Mouse (Mus musculus) heart, embryonic 15.5 days (tissue): Measurements from ENCODE around the gene Wwox. TPM values are rescaled to one million over a fixed set of nuclear protein-coding genes. Genes with fewer than 3 reads are reported as not detected.

Source experiments
- ATAC-seq: fragments of 200-750 bp; cut with Nextera tagmentation; replicated peaks from 2 replicates; pipeline ENCODE4 v1.8.0; 2017; ENCODE audit warnings: low read depth, moderate TSS enrichment; ENCODE audit not compliant: insufficient number of reproducible peaks, insufficient read depth, low FRiP score
- H3K27ac ChIP-seq: fragments of 300-500 bp; sonication (generic); 2 replicates; pipeline ENCODE4 v1.5.1; 2015; ENCODE audit warnings: mild to moderate bottlenecking, inconsistent platforms
- H3K27me3 ChIP-seq: fragments of 300-500 bp; sonication (generic); 2 replicates; pipeline ENCODE4 v1.6.1; 2015; ENCODE audit warnings: inconsistent platforms
- H3K36me3 ChIP-seq: fragments of 300-500 bp; sonication (generic); 2 replicates; pipeline ENCODE4 v1.6.1; 2015; ENCODE audit warnings: mild to moderate bottlenecking, inconsistent platforms
- H3K4me1 ChIP-seq: fragments of 300-500 bp; sonication (generic); replicated peaks from 2 replicates; pipeline ENCODE4 v1.6.1; 2015; ENCODE audit warnings: inconsistent platforms
- H3K4me2 ChIP-seq: fragments of 300-500 bp; sonication (generic); 2 replicates; pipeline ENCODE4 v1.6.1; 2015; ENCODE audit warnings: inconsistent platforms, mild to moderate bottlenecking, moderate library complexity
- H3K4me3 ChIP-seq: fragments of 300-500 bp; sonication (generic); 2 replicates; pipeline ENCODE4 v1.5.1; 2015; ENCODE audit warnings: mild to moderate bottlenecking, inconsistent platforms
- H3K9ac ChIP-seq: fragments of 300-500 bp; sonication (generic); 2 replicates; pipeline ENCODE4 v1.6.1; 2015; ENCODE audit warnings: mild to moderate bottlenecking, inconsistent platforms
- H3K9me3 ChIP-seq: fragments of 300-500 bp; sonication (generic); replicated peaks from 2 replicates; pipeline ENCODE4 v1.6.1; 2016; ENCODE audit warnings: inconsistent platforms
- WGBS: fragments of 180-500 bp; shearing (Covaris S2); methylation state at CpG from one replicate; pipeline ENCODE4 v1.1.7; 2015; ENCODE audit warnings: mixed read lengths; 5-methylcytosine and 5-hydroxymethylcytosine counted together
- polyA plus RNA-seq: library from polyadenylated mRNA; unstranded; fragments of >200 nt; fragmentation: Nextera tagmentation; extraction: Ambion mirVana; gene quantifications from 2 replicates; pipeline ENCODE4 v1.2.1, GENCODE M21; 2015

Gene Wwox
- 10.9 and 12.0 TPM in 2 replicates for polyA plus RNA-seq

DNA sequence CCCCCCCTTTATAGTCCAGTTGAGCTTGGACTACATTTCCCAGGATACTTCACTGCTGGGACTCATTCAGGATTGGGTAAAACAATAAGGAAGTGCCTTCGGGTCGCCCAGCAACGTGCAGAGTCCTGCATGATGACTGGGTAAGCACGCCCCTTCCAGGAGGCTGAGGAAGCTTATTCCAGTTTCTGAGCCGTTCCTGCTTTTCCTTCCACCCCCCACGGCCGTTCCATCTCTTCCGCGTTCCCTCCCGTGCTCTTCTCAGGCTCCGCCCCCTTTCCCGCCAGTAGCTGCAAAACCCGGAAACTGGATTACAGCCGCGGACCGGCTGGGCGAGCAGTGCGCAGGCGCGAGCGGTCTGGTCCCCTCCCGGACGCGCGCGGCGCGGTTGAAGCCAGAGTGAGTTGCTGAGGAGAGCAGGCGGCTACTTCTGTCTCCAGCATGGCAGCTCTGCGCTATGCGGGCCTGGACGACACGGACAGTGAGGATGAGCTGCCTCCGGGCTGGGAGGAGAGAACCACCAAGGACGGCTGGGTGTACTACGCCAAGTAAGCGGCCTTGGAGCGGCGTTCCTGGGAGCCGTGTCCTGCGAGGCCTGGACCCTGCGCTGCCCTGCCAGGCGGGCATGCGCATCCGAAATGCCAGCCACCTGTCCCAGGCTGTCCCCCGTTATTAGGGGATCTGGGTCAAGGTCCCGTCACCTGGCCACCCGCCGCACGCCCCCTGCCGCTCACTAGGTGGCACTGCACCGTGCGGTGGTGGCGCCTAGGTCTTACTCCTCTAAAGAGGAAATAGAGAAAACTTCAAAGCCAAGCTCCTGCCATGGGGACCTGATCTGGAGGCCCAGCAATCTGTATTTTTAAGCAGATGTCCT, at the start of gene Wwox:
Wwox (plus strand) TSS at position 322 of the 871 bp plus-strand sequence.
- H3K27me3 ChIP-seq: no peaks in the 10 kb centered on the region
- peak within 1 kb of the TSS; percentile 85 for H3K27ac ChIP-seq
- H3K4me3 ChIP-seq: peak within 1 kb of the TSS; percentile 86
- peaks cover 13% of the 10 kb centered on the region for H3K4me1 ChIP-seq
- H3K9me3 ChIP-seq: no peaks in the 10 kb centered on the region
- WGBS: under 1% methylated on average over 54 of the region's 54 CpGs
- no peaks in the 10 kb centered on the region for H3K36me3 ChIP-seq
- peak within 1 kb of the TSS; percentile 76 for H3K9ac ChIP-seq
- H3K4me2 ChIP-seq: peak within 1 kb of the TSS; percentile 97
- peak; percentile 97 for ATAC-seq

- WGBS: 73% methylated on average over 12 of the region's 13 CpGs
- H3K27me3 ChIP-seq: no peaks in the 10 kb centered on the region
- no peak overlapping the region for H3K4me2 ChIP-seq
- no peak overlapping the region for H3K4me3 ChIP-seq
- no peaks in the 10 kb centered on the region for H3K4me1 ChIP-seq
- H3K27ac ChIP-seq: no peak overlapping the region
- ATAC-seq: no peak
- no peak overlapping the region for H3K9ac ChIP-seq
- H3K36me3 ChIP-seq: no peaks in the 10 kb centered on the region
- no peaks in the 10 kb centered on the region for H3K9me3 ChIP-seq
Measured at GRCm38 (mm10) chr8:114390465-114391254, 48.8 kb upstream of the Wwox start.

- no peaks in the 10 kb centered on the region for H3K4me1 ChIP-seq
- H3K27ac ChIP-seq: no peak overlapping the region
- no peaks in the 10 kb centered on the region for H3K27me3 ChIP-seq
- 72% methylated on average over 5 of the region's 5 CpGs for WGBS
- H3K36me3 ChIP-seq: no peaks in the 10 kb centered on the region
- H3K4me3 ChIP-seq: no peak overlapping the region
- H3K9me3 ChIP-seq: no peaks in the 10 kb centered on the region
- no peak for ATAC-seq
- no peak overlapping the region for H3K4me2 ChIP-seq
- no peak overlapping the region for H3K9ac ChIP-seq
Measured at GRCm38 (mm10) chr8:114398326-114398725, 41.1 kb upstream of the Wwox start.

DNA sequence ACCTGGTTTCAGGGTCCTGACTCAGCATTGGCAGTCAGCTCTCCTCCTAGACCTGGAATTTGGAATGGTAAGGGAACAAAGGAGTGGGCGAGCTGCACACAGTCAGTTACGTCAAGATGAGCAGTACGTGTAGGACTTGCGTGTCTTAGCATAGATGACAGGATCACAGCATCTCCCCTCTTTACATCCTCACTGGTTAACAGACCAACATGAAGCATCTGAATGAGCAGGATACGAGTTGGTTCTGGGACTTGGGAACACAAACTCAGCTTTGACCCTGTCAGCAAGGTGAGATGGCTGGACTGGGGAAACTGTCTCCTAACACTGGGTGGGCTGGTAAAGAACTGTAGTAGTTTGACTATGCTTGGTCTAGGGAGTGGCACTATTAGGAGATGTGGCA, 40.2 kb upstream of the Wwox start:
- WGBS: 90% methylated on average over 5 of the region's 5 CpGs
- no peak for ATAC-seq
- no peaks in the 10 kb centered on the region for H3K27me3 ChIP-seq
- H3K27ac ChIP-seq: no peak overlapping the region
- no peaks in the 10 kb centered on the region for H3K4me1 ChIP-seq
- no peaks in the 10 kb centered on the region for H3K9me3 ChIP-seq
- H3K36me3 ChIP-seq: no peaks in the 10 kb centered on the region
- no peak overlapping the region for H3K9ac ChIP-seq
- no peak overlapping the region for H3K4me2 ChIP-seq
- no peak overlapping the region for H3K4me3 ChIP-seq

- Histone ChIP-seq H3K36me3 (no peaks in the 10 kb centered on the region), H3K4me2 (no peak overlapping the region), H3K9ac (no peak overlapping the region), H3K9me3 (no peaks in the 10 kb centered on the region), H3K4me3 (no peak overlapping the region), H3K27ac (no peak overlapping the region), H3K4me1 (no peaks in the 10 kb centered on the region), H3K27me3 (no peaks in the 10 kb centered on the region)
- no peak for ATAC-seq
- 70% methylated on average over 7 of the region's 7 CpGs for WGBS
Measured at GRCm38 (mm10) chr8:114401679-114402078, 37.8 kb upstream of the Wwox start.

GRCm38 (mm10) chr8:114411421-114411820, 28.0 kb upstream of the Wwox start:
- Histone ChIP-seq H3K27me3 (no peaks in the 10 kb centered on the region), H3K4me3 (no peak overlapping the region), H3K9me3 (no peaks in the 10 kb centered on the region), H3K36me3 (no peaks in the 10 kb centered on the region), H3K4me1 (no peaks in the 10 kb centered on the region), H3K9ac (no peak overlapping the region), H3K4me2 (no peak overlapping the region), H3K27ac (no peak overlapping the region)
- ATAC-seq: no peak
- WGBS: 68% methylated on average over 3 of the region's 3 CpGs

DNA sequence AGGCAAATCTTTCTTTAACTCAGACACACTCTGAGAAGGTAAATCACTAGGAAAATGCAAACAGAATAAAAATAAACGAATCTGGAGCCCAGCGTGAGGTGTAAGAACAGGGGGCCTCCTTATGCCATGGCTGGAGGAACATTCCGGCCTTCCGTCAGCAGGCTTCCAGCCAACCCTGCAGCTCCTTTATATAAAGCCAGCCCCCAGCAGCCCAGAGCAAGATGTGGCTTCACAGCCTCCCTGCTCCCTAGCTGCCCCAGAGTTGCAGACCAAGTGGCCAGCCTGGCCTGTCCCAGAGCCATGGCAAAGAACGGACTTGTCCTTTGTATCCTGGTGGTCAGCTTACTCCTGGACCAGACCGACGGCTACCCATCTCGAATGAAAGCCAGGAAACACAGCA, 21.7 kb upstream of the Wwox start, which contains the start of gene Clec3a:
Clec3a (plus strand) TSS at position 301 of the 400 bp plus-strand sequence.
- H3K4me3 ChIP-seq: no peak within 1 kb of the TSS
- H3K4me2 ChIP-seq: no peak within 1 kb of the TSS
- no peaks in the 10 kb centered on the region for H3K36me3 ChIP-seq
- no peaks in the 10 kb centered on the region for H3K9me3 ChIP-seq
- 70% methylated on average over 8 of the region's 8 CpGs for WGBS
- H3K27me3 ChIP-seq: no peaks in the 10 kb centered on the region
- H3K9ac ChIP-seq: no peak within 1 kb of the TSS
- H3K27ac ChIP-seq: no peak within 1 kb of the TSS
- ATAC-seq: no peak
- no peaks in the 10 kb centered on the region for H3K4me1 ChIP-seq

DNA sequence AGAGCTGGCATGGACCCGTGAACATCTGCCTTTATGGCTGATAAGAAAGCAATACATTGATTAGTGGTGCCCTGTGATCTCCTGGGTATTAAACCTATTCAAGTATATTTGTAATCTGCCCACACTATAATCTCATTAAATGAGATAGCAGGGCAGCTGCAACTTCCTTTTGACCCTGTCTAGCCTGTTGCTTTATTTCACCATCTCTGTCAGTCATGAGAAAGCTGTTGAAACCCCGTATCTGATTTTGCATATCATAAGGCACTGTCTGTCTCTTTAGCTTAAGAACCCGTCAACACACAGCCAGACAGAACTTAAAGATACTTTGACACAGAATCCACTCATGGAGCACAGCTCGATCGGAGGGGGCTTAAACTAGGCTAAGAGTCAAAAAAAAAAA, 21.0 kb upstream of the Wwox start:
- Histone ChIP-seq H3K27ac (no peak overlapping the region), H3K4me3 (no peak overlapping the region), H3K4me1 (no peaks in the 10 kb centered on the region), H3K9ac (no peak overlapping the region), H3K9me3 (no peaks in the 10 kb centered on the region), H3K27me3 (no peaks in the 10 kb centered on the region), H3K36me3 (no peaks in the 10 kb centered on the region), H3K4me2 (no peak overlapping the region)
- ATAC-seq: no peak
- 66% methylated on average over 5 of the region's 5 CpGs for WGBS

- H3K9me3 ChIP-seq: no peaks in the 10 kb centered on the region
- H3K36me3 ChIP-seq: no peaks in the 10 kb centered on the region
- no peaks in the 10 kb centered on the region for H3K4me1 ChIP-seq
- no peaks in the 10 kb centered on the region for H3K27me3 ChIP-seq
- no peak overlapping the region for H3K9ac ChIP-seq
- no peak for ATAC-seq
- H3K27ac ChIP-seq: no peak overlapping the region
- 58% methylated on average over 6 of the region's 6 CpGs for WGBS
- H3K4me3 ChIP-seq: no peak overlapping the region
- H3K4me2 ChIP-seq: no peak overlapping the region
Measured at GRCm38 (mm10) chr8:114418904-114419303, 20.6 kb upstream of the Wwox start.

- H3K36me3 ChIP-seq: no peaks in the 10 kb centered on the region
- no peaks in the 10 kb centered on the region for H3K27me3 ChIP-seq
- no peak overlapping the region for H3K4me3 ChIP-seq
- H3K4me1 ChIP-seq: no peaks in the 10 kb centered on the region
- no peaks in the 10 kb centered on the region for H3K9me3 ChIP-seq
- no peak overlapping the region for H3K4me2 ChIP-seq
- no peak for ATAC-seq
- H3K27ac ChIP-seq: no peak overlapping the region
- WGBS: 73% methylated on average over 4 of the region's 4 CpGs
- H3K9ac ChIP-seq: no peak overlapping the region
Measured at GRCm38 (mm10) chr8:114421544-114421943, 17.9 kb upstream of the Wwox start.

DNA sequence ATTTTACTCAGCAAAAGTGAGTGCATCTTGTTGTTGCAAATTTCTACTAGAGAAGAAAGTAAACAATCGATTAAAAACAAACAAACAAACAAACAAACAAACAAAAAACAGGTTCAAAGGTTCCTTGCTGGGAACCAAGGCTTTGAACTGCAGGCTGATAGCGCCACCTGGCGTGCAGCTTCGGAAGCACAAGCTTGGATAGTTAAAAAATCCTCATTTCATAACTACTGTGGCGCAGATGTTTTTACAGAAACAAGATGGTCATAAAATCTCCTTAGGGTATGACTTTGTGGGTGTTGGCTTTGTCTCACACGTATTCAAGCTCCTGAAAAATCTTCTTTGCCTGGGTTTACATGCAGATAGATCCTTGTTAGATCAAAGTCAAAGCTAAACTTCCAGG, 1.2 kb upstream of the Wwox start:
- ATAC-seq: no peak
- Histone ChIP-seq H3K4me2 (no peak overlapping the region), H3K27ac (no peak overlapping the region), H3K9ac (no peak overlapping the region), H3K36me3 (no peaks in the 10 kb centered on the region), H3K9me3 (no peaks in the 10 kb centered on the region), H3K27me3 (no peaks in the 10 kb centered on the region), H3K4me1 (peaks cover 13% of the 10 kb centered on the region), H3K4me3 (no peak overlapping the region)
- 10% methylated on average over 6 of the region's 6 CpGs for whole genome bisulfite sequencing
